Mouse (Mus musculus) testis, adult 2 months (tissue): ENCODE results near the gene Spsb1. TPM values are rescaled to one million over a fixed set of nuclear protein-coding genes. Genes with fewer than 3 reads are reported as not detected.

Experiments used
- H3K27ac ChIP-seq: fragments of 200-500 bp; 2 replicates; pipeline ENCODE4 v1.5.1; 2012; ENCODE audit warnings: low read depth, low read length; ENCODE audit not compliant: control insufficient read depth, insufficient read depth
- H3K27me3 ChIP-seq: fragments of 200-500 bp; 2 replicates; pipeline ENCODE4 v1.6.1; 2012; ENCODE audit warnings: mild to moderate bottlenecking, low read length, moderate library complexity; ENCODE audit not compliant: control insufficient read depth, insufficient read depth
- H3K36me3 ChIP-seq: fragments of 200-500 bp; 2 replicates; pipeline ENCODE4 v1.6.1; 2012; ENCODE audit warnings: mild to moderate bottlenecking, low read length; ENCODE audit not compliant: control insufficient read depth, insufficient read depth
- H3K4me1 ChIP-seq: fragments of 200-500 bp; 2 replicates; pipeline ENCODE4 v1.6.1; 2012; ENCODE audit warnings: low read length; ENCODE audit not compliant: control insufficient read depth, insufficient read depth
- H3K4me3 ChIP-seq: fragments of 200-500 bp; 2 replicates; pipeline ENCODE4 v1.5.1; 2012; ENCODE audit warnings: low read depth, mild to moderate bottlenecking, low read length, moderate library complexity, mixed read lengths; ENCODE audit not compliant: control insufficient read depth
- CTCF ChIP-seq: fragments of 200-500 bp; IDR thresholded peaks from 2 replicates; pipeline ENCODE4 v1.5.1; 2012; ENCODE audit warnings: low read depth, mild to moderate bottlenecking, inconsistent platforms, low read length, moderate library complexity; ENCODE audit not compliant: control insufficient read depth, insufficient read depth, insufficient replicate concordance
- POLR2A ChIP-seq: fragments of 200-500 bp; IDR thresholded peaks from 2 replicates; pipeline ENCODE4 v1.6.1; 2012; ENCODE audit warnings: low read depth, mild to moderate bottlenecking, inconsistent platforms, low read length, moderate library complexity; ENCODE audit not compliant: control insufficient read depth
- polyA plus RNA-seq: library from polyadenylated mRNA; depleted of rRNA; stranded (reverse); fragments of >200 nt; gene quantifications from 2 replicates; pipeline ENCODE4 v1.2.3, GENCODE M21; 2012; rRNA removed

Gene Spsb1
- 71.5 and 79.1 TPM in 2 replicates for polyA plus RNA-seq

DNA sequence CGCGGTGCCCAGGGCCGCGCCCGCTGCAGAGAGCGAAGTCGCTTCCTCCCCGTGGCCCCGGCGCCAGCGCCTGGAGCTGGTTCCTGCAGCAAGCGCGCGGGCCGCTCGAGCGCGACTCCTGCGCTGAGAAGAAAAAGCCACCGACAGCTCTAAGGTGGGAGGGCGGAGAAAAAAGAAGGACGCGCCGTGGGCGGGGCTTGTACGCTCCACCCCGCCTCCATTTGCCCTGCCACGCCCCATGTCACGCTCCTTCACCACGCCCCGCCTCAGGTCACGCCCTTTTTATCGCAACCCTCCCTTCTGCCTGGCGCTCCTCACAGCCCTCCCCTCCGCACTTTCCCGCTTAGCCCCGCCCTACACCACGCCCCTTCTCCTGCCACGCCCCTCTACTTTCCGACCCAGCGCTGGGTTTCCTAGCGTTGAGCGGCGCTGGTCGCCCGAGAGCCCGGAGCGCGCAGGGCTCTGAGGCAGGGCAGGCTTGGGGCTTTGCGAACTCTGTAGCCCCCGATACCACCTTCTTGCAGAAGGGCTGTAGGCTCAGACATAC is at the start of gene Spsb1:
TSS of gene Spsb1 (minus strand) at position 151 of the 547 bp plus-strand sequence.
- H3K27me3 ChIP-seq, result no peaks in the 10 kb centered on the region
- TF ChIP-seq CTCF, result no peak
- TF ChIP-seq POLR2A, result peak; percentile 60

DNA sequence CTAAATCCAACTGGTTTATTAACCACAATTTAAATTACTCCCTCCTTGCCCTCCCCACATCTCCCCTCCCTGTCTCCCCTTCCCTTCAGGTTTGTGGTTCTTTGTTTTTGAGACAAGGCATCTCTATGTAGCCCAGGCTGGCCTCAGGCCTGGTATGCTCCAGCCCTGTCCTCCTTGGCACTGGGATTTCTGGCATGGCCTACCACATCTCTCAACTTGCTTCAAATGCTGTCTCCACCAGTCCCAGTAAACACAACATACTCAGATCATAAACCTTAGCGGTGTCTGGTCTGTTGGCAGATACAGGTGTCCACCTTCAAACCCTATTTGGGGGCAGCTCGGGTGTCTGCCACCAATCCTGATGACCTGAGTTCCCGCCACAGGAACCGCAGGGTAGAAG is 48.8 kb upstream of the Spsb1 start:
- no peaks in the 10 kb centered on the region for H3K36me3 ChIP-seq
- H3K4me3 ChIP-seq, result no peak overlapping the region
- H3K27ac ChIP-seq, result peak overlapping the region; percentile 58; the same call in 1 of the 2 replicates
- H3K27me3 ChIP-seq, result no peaks in the 10 kb centered on the region
- peaks cover 5% of the 10 kb centered on the region; the same call in 1 of the 2 replicates for H3K4me1 ChIP-seq
- TF ChIP-seq CTCF, result no peak
- TF ChIP-seq POLR2A, result no peak

More for the DNA sequence above, at the start of gene Spsb1:
- peak within 1 kb of the TSS; percentile 55 for H3K4me3 ChIP-seq
- H3K27ac ChIP-seq, result no peak within 1 kb of the TSS; the same call in 1 of the 2 replicates
- no peaks in the 10 kb centered on the region for H3K36me3 ChIP-seq
- peaks cover 6% of the 10 kb centered on the region for H3K4me1 ChIP-seq

DNA sequence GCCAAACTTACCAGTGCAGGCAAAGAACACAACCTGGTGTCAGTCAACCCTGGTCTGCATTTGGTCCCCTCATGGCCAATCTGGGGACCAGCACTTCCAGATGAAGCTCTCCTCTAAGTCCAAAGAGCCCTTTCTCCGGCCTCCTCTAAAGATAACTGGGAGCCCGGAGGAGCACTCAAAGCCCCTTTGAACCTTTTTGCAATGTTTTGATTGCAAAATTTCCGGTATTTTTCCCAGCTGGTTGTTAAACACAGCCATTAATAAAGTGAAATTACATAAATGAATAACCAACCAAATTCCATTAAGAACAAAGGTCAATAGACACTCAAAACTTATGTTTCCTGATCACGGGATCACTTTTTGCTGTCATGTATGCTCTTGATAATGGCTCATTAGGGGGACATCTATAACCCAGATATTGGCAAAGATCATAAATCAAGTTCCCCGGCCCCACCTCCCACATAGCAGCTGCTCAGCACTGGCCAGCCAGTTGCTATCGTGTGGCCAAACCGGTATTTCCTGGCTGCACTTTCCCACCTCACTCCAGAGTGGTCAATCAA is 48.3 kb upstream of the Spsb1 start:
- no peaks in the 10 kb centered on the region for H3K27me3 ChIP-seq
- TF ChIP-seq POLR2A (no peak), CTCF (no peak)
- peak overlapping the region; percentile 58; the same call in 1 of the 2 replicates for H3K27ac ChIP-seq
- H3K36me3 ChIP-seq, result no peaks in the 10 kb centered on the region
- peaks cover 3% of the 10 kb centered on the region; the same call in 1 of the 2 replicates for H3K4me1 ChIP-seq
- peak overlapping the region; percentile 22; the same call in 1 of the 2 replicates for H3K4me3 ChIP-seq

DNA sequence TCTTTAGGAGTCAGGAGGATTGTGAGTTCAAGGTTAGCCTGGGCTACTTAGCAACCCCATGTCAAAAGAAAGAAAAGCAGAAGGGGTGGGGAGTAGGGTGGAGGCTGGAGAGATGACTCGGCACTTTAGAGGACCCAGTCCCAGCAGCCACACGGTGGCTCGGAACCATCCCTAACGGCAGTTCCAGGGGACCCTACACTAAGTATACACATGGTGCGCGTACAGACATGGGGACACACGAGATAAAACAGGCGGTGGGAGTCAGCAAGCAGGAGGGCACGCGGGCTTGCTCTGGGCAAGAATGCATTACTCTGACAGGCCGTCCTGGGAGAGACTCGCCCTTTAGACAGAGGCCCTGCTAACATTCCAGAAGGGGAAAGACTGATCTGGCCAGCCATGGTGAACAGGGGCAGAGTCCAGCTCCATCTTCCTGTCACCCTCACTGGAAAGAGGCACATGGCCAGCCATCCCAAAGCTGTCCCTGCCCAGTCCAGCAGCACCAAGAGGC is 47.2 kb upstream of the Spsb1 start:
- H3K27ac ChIP-seq, result peak overlapping the region; percentile 69
- TF ChIP-seq CTCF (no peak), POLR2A (no peak)
- no peaks in the 10 kb centered on the region for H3K27me3 ChIP-seq
- peak overlapping the region; percentile 30 for H3K4me3 ChIP-seq
- no peaks in the 10 kb centered on the region; the same call in 1 of the 2 replicates for H3K4me1 ChIP-seq
- H3K36me3 ChIP-seq, result no peaks in the 10 kb centered on the region

DNA sequence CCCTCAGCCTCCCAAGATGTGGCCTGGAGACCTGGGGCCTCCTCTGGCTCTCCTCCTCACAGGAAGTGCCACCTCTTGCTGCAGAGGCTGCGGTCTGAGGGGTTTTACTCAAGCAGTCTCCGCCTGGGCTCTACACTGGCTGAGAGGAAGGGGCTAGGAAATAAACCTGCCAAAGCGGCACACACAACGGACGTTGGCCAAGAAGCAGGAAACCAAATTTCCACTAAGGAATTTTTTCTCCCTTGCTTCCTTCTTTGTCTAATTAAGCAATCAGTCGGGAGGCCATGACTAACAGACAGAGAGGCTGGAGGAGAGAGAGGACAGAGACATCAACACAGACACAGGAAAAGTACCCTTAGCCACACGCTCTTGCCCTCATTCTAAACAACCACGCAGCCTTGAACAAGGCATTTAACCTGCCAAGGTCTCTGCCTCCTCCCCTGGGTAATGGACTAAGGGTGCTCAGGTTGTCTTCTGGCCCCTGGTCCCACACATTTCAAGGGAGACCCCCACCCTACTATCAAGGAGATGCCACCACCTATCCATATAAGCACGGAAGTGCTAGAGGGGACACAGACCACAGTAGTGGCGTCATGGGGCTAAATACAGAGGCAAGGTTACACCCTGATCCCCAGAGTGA is 46.5 kb upstream of the Spsb1 start:
- Histone ChIP-seq H3K27ac (peak overlapping the region; percentile 69), H3K4me1 (no peaks in the 10 kb centered on the region; the same call in 1 of the 2 replicates), H3K36me3 (no peaks in the 10 kb centered on the region), H3K27me3 (no peaks in the 10 kb centered on the region), H3K4me3 (no peak overlapping the region; the same call in 1 of the 2 replicates)
- TF ChIP-seq POLR2A (no peak), CTCF (no peak)

DNA sequence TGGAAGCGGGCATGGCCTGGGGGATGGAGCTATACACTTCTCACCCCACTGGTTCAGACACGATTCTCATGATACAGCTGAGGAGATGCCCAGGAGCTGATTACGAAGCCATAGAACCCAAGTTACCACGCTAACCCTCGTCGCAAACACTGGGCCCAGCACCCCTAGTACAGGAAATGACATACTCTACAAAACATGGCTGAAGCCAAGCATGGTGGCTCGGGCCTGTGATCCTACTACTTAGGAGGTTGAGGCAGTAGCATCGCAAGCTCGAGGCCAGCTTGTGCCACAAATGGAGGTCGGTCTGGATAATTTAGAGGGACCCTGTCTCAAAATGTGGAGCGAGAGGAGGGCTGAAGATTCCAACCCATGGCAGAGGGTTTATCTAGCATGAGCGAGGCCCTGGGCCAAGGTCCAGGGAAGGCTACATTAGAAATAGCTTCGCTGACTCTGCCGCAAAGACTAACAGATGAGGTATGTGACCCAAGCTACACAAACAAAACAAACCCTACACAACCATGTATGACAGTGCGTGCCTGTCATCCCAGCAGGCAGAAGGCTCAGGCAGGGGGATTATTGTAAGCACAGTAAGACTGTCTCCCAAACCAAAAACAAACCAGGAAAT is 45.2 kb upstream of the Spsb1 start:
- Histone ChIP-seq H3K27ac (peak overlapping the region; percentile 25; the same call in 1 of the 2 replicates), H3K36me3 (no peaks in the 10 kb centered on the region), H3K4me3 (no peak overlapping the region), H3K4me1 (no peaks in the 10 kb centered on the region; the same call in 1 of the 2 replicates), H3K27me3 (no peaks in the 10 kb centered on the region)
- TF ChIP-seq CTCF (no peak), POLR2A (no peak)

DNA sequence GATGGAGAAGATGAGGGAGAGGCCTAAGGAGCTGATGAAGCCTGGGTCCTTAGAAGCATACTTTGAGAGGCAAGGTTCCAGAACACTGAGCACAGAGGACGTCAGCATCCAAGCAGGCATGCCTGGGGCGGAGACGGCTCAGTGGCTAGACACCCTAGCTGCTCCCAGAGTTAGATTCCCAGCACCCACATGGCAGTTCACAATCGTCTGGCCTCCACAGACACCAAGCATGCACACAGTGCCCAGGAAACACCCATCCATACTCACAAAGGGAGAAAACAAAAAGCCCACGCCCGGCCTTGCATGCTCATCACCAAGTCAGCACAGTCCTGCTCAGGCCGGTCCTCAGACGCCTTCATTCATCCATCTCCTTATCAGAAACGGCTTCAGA is 44.7 kb upstream of the Spsb1 start:
- no peaks in the 10 kb centered on the region; the same call in 1 of the 2 replicates for H3K4me1 ChIP-seq
- H3K4me3 ChIP-seq, result no peak overlapping the region
- no peaks in the 10 kb centered on the region for H3K36me3 ChIP-seq
- TF ChIP-seq CTCF (no peak), POLR2A (no peak)
- H3K27me3 ChIP-seq, result no peaks in the 10 kb centered on the region
- peak overlapping the region; percentile 36; the same call in 1 of the 2 replicates for H3K27ac ChIP-seq
